8 mouse cellular contexts compared by ENCODE assay signal in the genomic region with DNA sequence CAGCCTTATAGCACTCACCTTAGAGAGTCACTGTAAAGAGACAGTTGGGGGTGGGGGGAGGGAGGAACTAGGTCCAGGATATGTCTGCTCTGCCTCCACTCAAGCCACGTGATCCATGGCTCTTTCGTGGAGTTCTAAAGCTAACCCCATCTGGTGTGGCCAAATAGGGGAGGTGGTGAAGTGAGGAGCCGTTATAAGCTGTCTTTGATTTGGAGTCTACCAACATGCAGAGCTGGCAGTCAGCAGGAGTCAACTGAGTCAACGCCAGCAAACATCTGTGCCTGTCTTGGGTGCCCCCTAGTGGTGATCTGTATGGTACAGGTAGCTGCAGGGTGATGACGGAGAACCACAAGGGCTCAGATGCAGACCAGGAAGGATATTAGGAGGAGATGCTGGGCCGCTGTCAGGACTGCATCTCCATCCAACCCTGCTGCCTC. TPM values are rescaled to one million over a fixed set of nuclear protein-coding genes. Genes with fewer than 3 reads are reported as not detected.
DNase-seq lines count a peak whose midpoint lies in the region; ATAC-seq lines count a peak whose summit lies in the region.

No protein-coding gene starts in this region.

- intact Hi-C loops in left cerebral cortex, postnatal 4 days (cut with DNase I), result no loop called here

- H3K4me2 ChIP-seq in neural tube, embryonic 15.5 days, result no peak overlapping the region
- no peak overlapping the region for H3K4me2 ChIP-seq in intestine, embryonic 15.5 days (replicated peaks)
- no peak overlapping the region for H3K4me2 ChIP-seq in midbrain, embryonic 12.5 days (replicated peaks)

- H3K9me3 ChIP-seq in neural tube, embryonic 15.5 days (replicated peaks), result no peaks in the 10 kb centered on the region
- no peaks in the 10 kb centered on the region for H3K9me3 ChIP-seq in intestine, embryonic 15.5 days
- no peaks in the 10 kb centered on the region for H3K9me3 ChIP-seq in midbrain, embryonic 12.5 days

- no peak overlapping the region for H3K27ac ChIP-seq in neural tube, embryonic 15.5 days (replicated peaks)
- H3K27ac ChIP-seq in intestine, embryonic 15.5 days, result no peak overlapping the region
- H3K27ac ChIP-seq in midbrain, embryonic 12.5 days (replicated peaks), result no peak overlapping the region

- WGBS in neural tube, embryonic 15.5 days, result 12% methylated on average over 6 of the region's 6 CpGs
- 18% methylated on average over 6 of the region's 6 CpGs for WGBS in intestine, embryonic 15.5 days
- WGBS in midbrain, embryonic 12.5 days, result 14% methylated on average over 6 of the region's 6 CpGs

- DNase-seq in neural tube, embryonic 10.5 days (ENCODE audit: extremely low spot score, low spot score), result peak; percentile 70
- DNase-seq in cerebellum, postnatal 4 days (ENCODE audit: low spot score in 2 of 2), result peak; percentile 49 to 74
- DNase-seq in gastrocnemius, adult 8-10 months (ENCODE audit: low spot score in 2 of 2), result peak; percentile 41 to 49
- DNase-seq in left cerebral cortex, postnatal 4 days, result peak; percentile 72
- DNase-seq in spleen, postnatal 10 days (ENCODE audit: low spot score in 2 of 2), result peak; percentile 63 to 83

- no peak overlapping the region for H3K9ac ChIP-seq in neural tube, embryonic 15.5 days (replicated peaks)
- no peak overlapping the region for H3K9ac ChIP-seq in intestine, embryonic 15.5 days
- no peak overlapping the region for H3K9ac ChIP-seq in midbrain, embryonic 12.5 days (replicated peaks)

- ATAC-seq in neural tube, embryonic 15.5 days (ENCODE audit: low FRiP score), result no peak
- ATAC-seq in intestine, embryonic 15.5 days, result peak; percentile 45
- peak; percentile 52; the same call in 1 of the 2 replicates for ATAC-seq in midbrain, embryonic 12.5 days (ENCODE audit: low FRiP score, low read depth)

- no peaks in the 10 kb centered on the region for H3K27me3 ChIP-seq in neural tube, embryonic 15.5 days (replicated peaks)
- H3K27me3 ChIP-seq in intestine, embryonic 15.5 days (replicated peaks), result no peaks in the 10 kb centered on the region
- no peaks in the 10 kb centered on the region; the same call in none of the 2 replicates for H3K27me3 ChIP-seq in midbrain, embryonic 12.5 days

- H3K4me3 ChIP-seq in neural tube, embryonic 15.5 days (replicated peaks), result no peak overlapping the region
- no peak overlapping the region for H3K4me3 ChIP-seq in intestine, embryonic 15.5 days (replicated peaks)
- no peak overlapping the region for H3K4me3 ChIP-seq in midbrain, embryonic 12.5 days

- H3K4me1 ChIP-seq in neural tube, embryonic 15.5 days, result no peaks in the 10 kb centered on the region; the same call in 1 of the 2 replicates
- H3K4me1 ChIP-seq in intestine, embryonic 15.5 days (replicated peaks), result peaks cover under 1% of the 10 kb centered on the region; the same call in 1 of the 2 replicates
- peaks cover 6% of the 10 kb centered on the region; the same call in 1 of the 2 replicates for H3K4me1 ChIP-seq in midbrain, embryonic 12.5 days

- no peaks in the 10 kb centered on the region for H3K36me3 ChIP-seq in neural tube, embryonic 15.5 days
- no peaks in the 10 kb centered on the region for H3K36me3 ChIP-seq in intestine, embryonic 15.5 days
- no peaks in the 10 kb centered on the region for H3K36me3 ChIP-seq in midbrain, embryonic 12.5 days

RNA-seq across cellular contexts. Expression of a gene that starts 29.5 kb away (rescaled TPM):
- 3.0 and 6.7 TPM in 2 replicates for polyA plus RNA-seq in neural tube, embryonic 15.5 days (2015; fragmentation: Nextera tagmentation; extraction: Ambion mirVana)
- total RNA-seq in gastrocnemius, adult 8-10 months (2022), result 1 to 10 TPM; 2.9 to 4.4 (median 3.3) TPM
- polyA plus RNA-seq in intestine, embryonic 15.5 days (2015; fragmentation: Nextera tagmentation; extraction: Ambion mirVana), result 12.6 and 13.1 TPM in 2 replicates
- 1 to 10 TPM; 3.3 to 3.5 TPM for total RNA-seq in left cerebral cortex, postnatal 4 days (2021)
- polyA plus RNA-seq in midbrain, embryonic 12.5 days (2016; fragmentation: Nextera tagmentation; extraction: Ambion mirVana), result 21.2 and 22.4 TPM in 2 replicates

RNA-seq across cellular contexts. Expression of a gene that starts 30.4 kb away (rescaled TPM):
- polyA plus RNA-seq in neural tube, embryonic 15.5 days (2015; fragmentation: Nextera tagmentation; extraction: Ambion mirVana), result 0.19 TPM in 1 of 2 replicates, not detected in the other
- under 1 TPM in 1 of 4 experiments, not detected in 3; 0.24 TPM for total RNA-seq in gastrocnemius, adult 8-10 months (2022)
- polyA plus RNA-seq in intestine, embryonic 15.5 days (2015; fragmentation: Nextera tagmentation; extraction: Ambion mirVana), result 0.05 TPM in 1 of 2 replicates, not detected in the other
- total RNA-seq in left cerebral cortex, postnatal 4 days (2021), result under 1 TPM; 0.34 to 0.48 TPM
- polyA plus RNA-seq in midbrain, embryonic 12.5 days (2016; fragmentation: Nextera tagmentation; extraction: Ambion mirVana), result not detected in 2 replicates
